Mouse (Mus musculus): ENCODE measurements around the gene Magt1. TPM values are rescaled to one million over a fixed set of nuclear protein-coding genes. Genes with fewer than 3 reads are reported as not detected.

Magt1 gene
- 11.1 TPM for polyA plus RNA-seq (2015; fragmentation: Illumina TruSeq; extraction: RNeasy Lipid Tissue Mini Kit (QIAGEN cat#74804); ENCODE audit: low read depth, low replicate concordance)

DNA sequence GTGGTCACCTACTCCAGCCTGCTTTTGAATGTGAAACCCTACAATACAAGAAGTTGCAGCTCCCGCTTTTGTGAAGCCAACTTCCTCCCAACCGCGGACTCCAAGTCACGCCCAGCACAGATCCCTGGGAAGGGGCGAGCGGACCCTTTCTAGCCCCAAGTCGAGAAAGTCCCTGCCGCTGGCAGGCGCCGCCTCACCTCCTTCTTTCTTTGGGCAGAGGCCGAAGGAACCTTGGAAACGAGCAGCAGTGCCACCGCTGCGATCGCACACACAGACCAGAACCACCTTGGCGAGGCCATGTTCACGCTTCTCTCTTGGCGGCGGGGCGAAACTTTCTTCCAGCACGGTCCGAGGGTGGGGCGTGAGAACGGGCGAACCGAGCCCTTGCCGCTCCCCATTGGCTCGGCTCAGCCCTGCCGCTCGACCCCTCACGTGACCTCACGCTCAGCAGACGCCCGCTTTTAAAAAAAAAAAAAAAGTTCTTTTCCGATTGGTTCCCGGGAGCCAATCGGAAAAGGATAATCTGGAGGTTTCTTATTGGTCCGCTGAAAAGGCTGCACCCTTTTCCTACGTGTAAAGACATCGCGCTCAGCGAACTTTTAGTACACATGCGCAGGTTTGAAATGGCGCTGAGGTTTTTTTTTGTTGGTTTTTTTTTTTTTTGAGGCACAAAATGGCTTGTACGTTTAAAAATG is at the start of gene Magt1:
Gene Magt1, minus strand, starts transcription at position 442 of the 695 bp plus-strand sequence.

GRCm38 (mm10) chrX:106026418-106027342 is 15.0 kb upstream of the Magt1 start, which contains the start of gene Atp7a:
Gene Atp7a (plus strand): TSS chrX:106027276.

DNA sequence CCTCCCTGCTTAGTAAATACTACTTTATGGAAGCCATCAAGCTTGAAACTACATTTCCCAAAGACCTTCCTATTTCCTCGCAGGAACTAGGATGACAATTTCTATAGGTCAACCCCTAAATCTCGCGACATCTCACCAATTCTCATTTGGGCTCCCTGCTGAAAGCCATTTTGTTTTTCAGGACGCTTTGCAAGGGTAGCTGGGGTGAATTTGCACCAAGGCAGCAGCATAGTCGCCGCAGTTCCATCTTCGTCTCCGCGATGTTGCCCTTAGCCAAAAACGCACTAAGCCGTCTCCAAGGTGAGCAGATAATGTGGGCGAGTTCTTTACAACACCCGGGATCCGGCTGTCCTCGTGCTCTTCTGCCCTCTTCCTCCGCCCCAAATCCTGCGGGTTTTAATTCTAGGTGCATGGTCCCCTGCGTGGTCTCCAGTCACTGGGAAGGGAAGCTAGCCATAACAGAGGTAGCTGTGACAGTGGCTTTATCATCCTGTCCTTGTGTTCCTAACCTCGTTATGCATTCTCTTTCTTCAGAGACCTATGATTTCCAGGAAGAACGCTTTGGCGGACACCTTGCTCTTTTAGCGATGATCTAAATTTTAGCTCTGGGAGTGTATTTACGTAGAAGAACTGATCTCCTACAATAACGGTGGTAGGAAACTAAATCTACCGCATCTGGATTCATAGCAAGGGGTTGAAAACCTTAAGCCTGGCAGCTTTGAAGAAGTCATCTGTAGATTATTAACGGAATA is 4.0 kb upstream of the Magt1 start, which contains the start of gene Cox7b:
Gene Cox7b, plus strand, starts transcription at position 130 of the 752 bp plus-strand sequence.

DNA sequence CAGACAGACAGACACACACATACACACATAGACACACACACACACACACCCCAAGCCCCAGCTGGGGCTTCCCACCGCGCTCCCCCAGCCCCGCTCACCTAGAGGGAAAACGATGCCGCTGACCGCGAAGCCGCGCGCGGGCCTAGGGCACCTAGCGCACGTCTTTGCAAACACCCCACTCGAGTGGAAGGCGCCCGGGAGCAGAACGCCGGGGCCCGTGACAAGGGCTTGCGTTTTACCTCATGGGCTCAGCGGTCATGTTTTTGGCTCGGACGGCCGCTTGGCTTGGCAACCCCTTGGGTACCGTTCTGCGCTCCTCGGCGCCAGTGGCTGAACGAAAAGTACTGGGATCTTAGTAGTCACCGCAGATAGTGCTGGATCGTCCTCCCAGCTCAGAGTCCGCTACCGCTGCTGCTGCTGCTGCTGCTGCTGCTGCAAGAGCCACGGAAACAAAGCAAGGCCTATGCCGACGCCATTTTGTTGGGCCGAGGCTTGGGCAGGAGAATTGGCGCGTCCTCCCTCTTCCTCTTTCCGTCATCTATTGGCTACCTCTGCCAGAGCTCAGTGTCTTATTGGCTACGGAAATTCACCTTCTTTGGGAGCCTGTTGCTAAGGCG is 82.7 kb downstream of the Magt1 start, which contains the start of gene Atrx:
Gene Atrx, minus strand, starts transcription at position 543 of the 617 bp plus-strand sequence.

Other genes starting within 250 kb of the Magt1 start
- 0.55 TPM for gene Fgf16, start 247.6 kb downstream of the Magt1 start, polyA plus RNA-seq (2015; fragmentation: Illumina TruSeq; extraction: RNeasy Lipid Tissue Mini Kit (QIAGEN cat#74804); ENCODE audit: low read depth, low replicate concordance)
- gene Atrx, start 82.5 kb downstream of the Magt1 start, polyA plus RNA-seq (2015; fragmentation: Illumina TruSeq; extraction: RNeasy Lipid Tissue Mini Kit (QIAGEN cat#74804); ENCODE audit: low read depth, low replicate concordance): 66.6 TPM
- gene Cox7b, start 3.8 kb upstream of the Magt1 start, polyA plus RNA-seq (2015; fragmentation: Illumina TruSeq; extraction: RNeasy Lipid Tissue Mini Kit (QIAGEN cat#74804); ENCODE audit: low read depth, low replicate concordance): 681 TPM
- 3.3 TPM for gene Atp7a, start 15.4 kb upstream of the Magt1 start, polyA plus RNA-seq (2015; fragmentation: Illumina TruSeq; extraction: RNeasy Lipid Tissue Mini Kit (QIAGEN cat#74804); ENCODE audit: low read depth, low replicate concordance)
- gene Tlr13, start 131.3 kb upstream of the Magt1 start, polyA plus RNA-seq (2015; fragmentation: Illumina TruSeq; extraction: RNeasy Lipid Tissue Mini Kit (QIAGEN cat#74804); ENCODE audit: low read depth, low replicate concordance): 1.6 TPM
- gene Pgk1, start 175.2 kb upstream of the Magt1 start, polyA plus RNA-seq (2015; fragmentation: Illumina TruSeq; extraction: RNeasy Lipid Tissue Mini Kit (QIAGEN cat#74804); ENCODE audit: low read depth, low replicate concordance): 770 TPM
- gene Taf9b, start 209.3 kb upstream of the Magt1 start, polyA plus RNA-seq (2015; fragmentation: Illumina TruSeq; extraction: RNeasy Lipid Tissue Mini Kit (QIAGEN cat#74804); ENCODE audit: low read depth, low replicate concordance): 34.2 TPM
- not detected for gene Fnd3c2, start 243.5 kb upstream of the Magt1 start, polyA plus RNA-seq (2015; fragmentation: Illumina TruSeq; extraction: RNeasy Lipid Tissue Mini Kit (QIAGEN cat#74804); ENCODE audit: low read depth, low replicate concordance)